Mouse (Mus musculus): ENCODE data around the gene Gm42791.
A peak's percentile ranks its signal among the peaks of the same experiment; 100 is the strongest.

The Gm42791 gene

DNA sequence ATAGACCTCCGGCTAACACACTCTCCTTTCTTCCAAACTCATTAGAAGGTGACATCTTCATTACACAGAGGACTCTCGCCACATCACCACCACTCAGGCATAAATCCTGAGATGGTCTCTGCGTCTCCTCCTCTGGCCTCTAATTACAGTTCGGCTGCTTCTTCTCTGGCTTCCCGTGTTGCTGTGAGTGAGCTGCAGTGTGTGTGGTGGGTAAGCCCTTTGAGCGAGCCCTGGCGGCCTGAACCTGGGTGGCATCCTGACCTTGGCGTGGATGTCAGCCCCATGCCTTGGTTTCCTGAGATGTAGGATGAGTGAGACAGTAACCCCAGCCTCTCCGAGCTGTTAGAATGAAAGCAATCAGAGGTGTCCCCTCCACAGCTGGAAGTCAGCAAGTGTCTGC, 46.4 kb downstream of the Gm42791 start:
- no peak for DNase-seq

DNA sequence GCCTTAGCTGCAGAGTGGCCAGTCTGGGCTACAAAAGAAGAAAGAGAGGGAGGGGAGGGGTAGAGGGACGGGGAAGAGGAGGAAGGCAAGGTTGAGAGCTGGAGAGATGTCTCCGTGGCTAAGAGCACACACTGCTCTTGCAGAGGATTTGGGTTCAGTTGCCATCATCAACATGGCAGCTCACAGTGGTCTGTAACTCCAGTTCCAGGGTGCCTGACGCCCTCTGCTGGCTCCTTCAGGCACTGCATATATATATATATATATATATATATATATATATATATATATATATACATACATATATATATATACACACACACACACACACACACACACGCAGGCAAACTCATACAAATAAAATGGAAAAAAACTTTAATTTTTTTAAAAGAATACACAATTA, 47.5 kb downstream of the Gm42791 start:
- no peak for DNase-seq

DNA sequence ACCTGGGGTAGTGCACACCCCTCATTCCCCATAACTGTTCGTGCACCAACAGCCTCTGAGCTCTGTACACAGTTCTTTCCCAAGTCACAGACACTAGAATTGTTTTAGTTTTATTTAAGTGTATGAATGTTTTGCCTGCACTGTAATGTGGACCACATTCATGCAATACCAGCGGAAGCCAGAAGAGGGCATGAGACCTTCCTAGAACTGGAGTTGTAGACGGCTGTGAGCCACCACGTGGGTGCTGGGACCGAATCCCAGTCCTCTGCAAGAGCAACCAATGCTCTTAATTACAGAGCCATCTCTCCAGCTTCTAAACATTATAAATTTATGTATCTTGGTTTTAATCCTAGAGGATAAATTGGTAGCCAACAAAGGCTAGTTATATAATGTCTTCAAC, 48.2 kb downstream of the Gm42791 start:
- DNase-seq = no peak

DNA sequence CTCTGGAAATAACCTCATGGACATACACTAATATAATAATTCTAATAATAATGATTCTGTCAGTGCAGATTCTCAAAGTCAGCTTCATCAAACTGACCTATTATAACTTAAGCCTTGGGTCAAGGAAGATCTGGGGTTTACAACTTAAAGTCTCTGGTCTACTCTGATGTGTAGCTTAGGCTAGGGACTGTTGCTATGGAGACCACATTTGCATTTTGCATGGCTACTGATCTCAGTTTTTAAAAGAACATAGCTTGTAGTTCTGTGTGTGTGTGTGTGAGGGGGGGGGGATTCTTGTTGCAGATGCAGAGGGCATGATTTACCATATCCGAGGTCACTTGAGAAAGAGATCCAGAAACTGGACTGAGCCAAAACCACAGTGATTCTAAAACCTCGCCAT, 49.2 kb downstream of the Gm42791 start:
- no peak for DNase-seq

DNA sequence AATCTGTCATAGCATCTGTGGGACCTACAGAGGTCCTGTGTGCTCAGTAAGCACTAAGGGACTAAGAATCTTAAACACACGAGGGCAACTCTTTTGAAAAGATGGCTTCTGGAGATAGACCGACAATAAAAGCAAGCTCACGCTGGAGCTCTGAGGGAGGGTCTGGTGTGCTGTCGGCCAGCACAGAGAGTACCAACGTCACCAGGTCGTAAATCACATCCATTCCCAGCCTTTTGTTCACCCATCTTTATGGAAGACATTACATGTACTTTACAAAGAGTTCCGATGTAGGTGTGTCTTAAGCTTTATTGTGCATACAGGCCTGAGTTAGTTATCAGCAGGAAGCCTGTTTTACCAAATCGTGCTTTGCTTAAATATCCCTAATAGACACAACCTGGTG, 50.9 kb downstream of the Gm42791 start:
- no peak for DNase-seq

DNA sequence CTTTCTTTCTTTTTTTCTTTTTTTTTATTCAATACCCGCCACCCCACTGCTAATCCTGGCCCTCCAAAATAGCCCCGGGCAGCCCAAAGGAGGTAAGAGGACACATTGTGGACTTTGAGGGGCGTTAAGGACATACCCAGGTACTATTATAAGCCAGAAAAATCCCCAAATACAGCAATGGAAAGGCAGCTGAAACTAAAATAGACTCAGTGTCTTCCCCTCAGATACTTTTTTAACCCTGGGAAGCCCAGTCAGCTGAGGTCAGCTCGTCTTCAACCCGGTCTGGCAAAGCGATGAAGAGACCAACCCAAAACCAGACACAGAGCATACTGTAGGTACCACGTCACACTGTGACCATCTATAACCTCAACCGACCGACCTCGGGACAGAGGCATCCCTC, 51.5 kb downstream of the Gm42791 start:
- DNase-seq = no peak

DNA sequence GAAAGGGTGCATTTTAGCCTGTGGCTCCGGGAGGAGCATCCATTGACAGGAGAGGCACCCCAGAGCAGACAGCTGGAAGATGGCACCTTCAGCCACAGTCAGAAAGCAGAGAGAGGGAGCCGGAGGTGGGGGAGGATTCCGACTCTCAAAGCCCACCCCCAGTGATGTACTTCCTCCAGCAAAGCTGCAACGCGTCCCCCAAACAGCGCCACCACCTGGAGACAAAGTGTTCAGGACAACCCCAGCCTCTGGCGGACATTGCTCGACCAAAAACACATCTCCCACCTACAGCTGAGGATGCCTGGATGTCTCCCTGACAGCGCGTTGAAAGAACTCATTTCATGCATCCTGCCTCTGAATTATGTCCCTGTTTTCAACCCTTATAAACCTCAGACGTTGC, 52.0 kb downstream of the Gm42791 start:
- DNase-seq = no peak

DNA sequence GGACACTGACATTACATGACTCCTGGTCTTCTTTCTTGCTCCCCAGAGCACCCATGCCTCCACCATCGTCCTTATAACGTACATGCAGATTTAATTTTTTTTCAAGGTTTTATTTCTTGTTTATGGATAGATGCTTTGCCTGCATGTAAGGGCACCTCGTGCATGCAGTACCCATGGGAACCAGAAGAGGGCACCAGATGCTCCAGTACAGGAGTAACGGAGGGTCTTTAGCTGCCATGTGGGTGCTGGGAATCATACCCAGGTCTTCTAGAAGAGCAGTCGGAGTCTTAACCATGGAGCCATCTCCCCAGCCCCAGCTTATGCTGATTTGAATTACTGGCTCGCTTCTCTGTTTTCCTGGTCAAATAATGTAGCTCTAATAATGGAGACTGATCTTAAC, 52.6 kb downstream of the Gm42791 start:
- no peak for DNase-seq

DNA sequence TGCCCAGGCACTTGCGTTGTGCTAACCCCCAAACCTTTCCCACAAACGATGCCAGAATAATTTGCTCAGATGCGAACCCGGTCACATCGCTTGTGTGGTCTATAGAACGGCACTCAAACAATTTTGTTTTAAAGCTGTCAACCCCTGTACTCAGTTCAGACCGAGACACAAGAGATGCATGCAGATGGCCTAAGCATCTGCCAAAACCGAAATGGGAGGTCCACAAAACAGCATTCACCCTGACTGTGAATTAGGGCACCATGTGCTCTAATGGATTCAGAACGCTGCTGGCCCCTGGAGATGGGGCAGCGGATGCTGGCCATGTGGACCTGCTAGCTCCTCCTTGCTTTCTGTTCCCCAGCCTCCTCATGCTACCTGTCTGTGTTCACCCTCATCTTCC, 53.1 kb downstream of the Gm42791 start:
- no peak for DNase-seq

DNA sequence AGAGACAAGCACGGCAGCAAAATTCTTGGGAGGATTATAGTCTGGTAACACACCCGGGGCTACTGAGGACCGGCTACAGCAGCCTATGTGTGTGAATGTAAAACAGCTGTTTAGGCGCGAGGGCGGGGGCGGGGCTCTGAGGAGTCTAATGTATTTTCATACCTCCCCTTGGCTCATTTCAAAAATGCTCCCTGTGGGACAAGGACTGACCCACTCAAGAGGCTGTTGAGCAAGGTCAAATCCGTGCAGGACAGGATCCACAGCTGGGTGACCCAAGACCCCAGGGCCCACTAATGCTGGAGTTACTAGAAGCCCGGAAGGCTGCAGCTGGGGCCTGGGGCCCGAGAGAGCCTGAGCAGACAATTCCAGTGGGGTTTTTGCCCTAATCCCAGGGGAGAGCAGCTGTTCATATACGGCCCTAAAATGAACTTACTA, 55.0 kb downstream of the Gm42791 start:
- DNase-seq = no peak

DNA sequence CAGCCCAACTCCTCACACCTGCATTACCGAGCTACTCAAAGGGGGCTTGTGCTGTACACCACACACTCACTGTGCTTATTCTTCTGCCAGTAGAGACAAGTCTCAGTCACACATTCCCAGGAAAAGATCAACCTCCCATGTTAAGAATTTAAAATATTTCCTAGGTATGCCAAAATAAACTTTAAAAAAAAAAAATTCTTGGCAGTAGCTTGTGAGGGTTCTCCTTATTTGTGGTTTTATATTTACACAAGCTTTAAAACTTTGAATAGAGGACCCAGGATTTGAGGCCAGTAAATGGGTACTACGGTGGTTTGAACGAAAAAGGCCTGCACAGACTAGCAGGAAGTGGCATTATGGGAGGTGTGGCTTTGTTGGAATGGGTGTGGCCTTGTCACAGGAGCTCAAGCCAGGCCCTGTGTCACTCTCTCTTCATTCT, 58.4 kb downstream of the Gm42791 start:
- DNase-seq = peak; percentile 61

DNA sequence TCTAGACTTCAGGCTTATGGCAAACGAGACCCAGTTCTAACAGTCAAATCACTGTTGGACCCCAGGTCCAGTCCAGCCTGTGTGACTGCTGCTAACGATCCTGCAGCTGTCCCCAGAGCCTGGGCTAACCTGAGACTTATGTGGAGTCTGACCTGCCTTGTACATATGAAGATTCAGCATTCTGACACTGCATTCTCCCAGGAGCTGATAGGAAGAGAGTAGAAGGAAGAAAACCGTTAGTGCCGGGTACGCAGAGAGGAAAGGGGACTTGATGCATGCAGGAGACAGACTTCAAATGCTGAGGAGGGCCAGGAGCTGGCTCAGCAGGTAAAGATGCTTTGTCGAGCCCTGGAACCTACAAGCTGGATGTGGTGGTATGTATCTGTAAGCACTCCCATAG, 59.1 kb downstream of the Gm42791 start:
- DNase-seq = no peak

DNA sequence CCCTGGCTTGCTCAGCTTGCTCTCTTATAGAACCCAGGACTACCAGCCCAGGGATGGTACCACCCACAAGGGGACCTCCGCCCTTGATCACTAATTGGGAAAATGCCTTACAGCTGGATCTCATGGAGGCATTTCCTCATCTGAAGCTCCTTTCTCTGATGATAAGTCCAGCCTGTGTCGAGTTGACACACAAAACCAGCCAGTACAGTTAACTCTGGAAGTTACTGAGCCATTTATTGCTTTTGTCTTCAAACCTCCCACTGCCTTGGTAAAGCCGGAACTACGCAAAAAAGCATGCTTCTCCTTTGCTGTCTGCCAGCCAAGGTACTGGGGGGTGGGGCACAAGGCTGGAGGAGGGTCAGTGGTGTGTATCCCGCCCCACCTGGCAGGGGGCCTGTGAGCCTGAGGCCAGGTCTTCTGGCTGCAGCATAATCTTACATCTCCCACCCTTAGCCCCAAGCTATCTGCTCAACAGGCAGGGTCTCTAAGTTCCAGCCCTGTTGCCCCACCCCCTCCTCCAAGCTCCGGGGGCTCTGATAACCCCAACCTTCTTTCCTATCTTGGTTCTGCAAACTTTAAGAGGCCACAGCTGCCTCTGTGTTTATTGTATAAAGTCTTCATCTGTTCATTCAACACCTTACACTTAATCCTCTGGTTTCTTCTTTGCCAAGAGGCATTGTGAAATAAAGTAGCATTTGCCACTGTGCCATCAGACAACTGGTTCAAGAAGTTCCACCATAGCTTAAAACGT, 59.7 kb downstream of the Gm42791 start:
- no peak for DNase-seq

DNA sequence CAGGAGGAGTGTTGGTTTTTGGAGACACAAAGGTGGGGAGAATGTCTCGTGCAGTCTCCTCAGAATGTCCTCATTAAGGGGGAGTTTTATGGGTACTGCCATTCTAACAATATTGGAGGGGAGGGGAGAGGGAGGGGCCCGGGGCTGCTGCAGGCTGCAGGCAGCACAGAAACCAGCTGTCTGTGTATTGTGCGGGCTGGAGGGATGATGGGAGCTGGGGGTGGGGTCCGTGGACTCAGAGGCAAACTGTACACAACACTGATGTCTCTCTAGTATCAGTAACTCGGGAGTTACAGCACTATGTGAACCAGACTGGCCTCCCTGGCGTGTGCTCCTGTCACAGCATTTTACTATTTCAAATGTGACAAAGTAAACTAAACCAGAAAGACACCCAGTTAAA, 60.5 kb downstream of the Gm42791 start:
- no peak for DNase-seq

DNA sequence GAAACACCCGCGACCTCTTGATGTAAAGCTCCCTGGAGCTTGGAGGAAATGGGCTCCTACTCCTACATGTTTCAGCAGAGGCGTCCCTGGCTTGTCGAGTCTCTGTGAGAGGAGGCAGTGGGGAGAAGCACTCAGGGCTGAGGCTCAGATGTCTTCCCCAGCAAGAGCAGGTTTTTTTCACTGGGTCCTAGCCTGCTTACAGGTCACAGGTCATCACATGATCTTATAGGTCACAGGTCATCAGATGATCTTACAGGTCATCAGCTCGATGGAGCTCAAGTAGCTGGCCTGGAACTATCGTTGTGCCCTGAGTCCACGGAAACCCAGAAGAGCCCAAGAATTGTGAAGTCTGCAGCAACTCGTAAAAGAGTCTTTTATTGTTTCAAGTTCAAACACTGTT, 61.2 kb downstream of the Gm42791 start:
- no peak for DNase-seq

DNA sequence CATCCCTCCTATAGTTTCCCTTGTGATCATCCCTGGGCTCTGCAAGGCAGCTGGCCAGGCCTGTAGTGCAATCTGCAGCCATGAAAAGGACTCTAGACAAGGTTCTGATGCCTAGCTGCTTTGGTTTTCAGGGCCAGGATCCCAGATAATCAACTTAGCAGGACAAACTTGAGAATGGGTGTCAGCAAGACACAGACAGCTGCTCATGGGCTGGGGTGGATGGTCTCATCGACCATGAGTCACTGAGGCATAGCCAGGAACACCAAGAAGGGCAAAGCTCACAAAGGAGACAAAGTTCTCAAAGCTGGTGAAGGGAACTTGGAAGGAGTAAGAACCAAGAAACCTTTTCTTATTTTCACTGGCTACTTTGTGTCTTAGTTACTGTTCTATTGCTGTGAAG, 63.6 kb downstream of the Gm42791 start:
- DNase-seq = peak; percentile 77

DNA sequence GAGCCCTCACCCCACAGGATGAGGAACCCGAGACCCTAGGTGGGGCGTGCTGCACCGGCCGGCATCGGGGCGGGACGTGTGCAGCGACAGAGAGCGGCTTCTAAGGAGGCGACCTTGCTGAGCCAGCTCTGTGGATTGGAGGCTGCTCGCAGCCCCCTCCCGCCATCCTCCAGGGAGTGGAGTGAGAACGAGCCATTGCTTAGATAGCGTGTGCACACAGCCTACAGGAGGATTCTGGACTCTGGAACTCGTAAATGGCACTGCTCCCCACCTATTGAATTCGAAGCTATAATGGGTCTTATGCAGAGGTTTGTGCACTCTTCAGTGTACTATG, 65.9 kb downstream of the Gm42791 start, which contains the start of gene Katnal1:
Gene Katnal1, minus strand, starts transcription at position 205 of the 334 bp plus-strand sequence.
- DNase-seq = no peak

DNA sequence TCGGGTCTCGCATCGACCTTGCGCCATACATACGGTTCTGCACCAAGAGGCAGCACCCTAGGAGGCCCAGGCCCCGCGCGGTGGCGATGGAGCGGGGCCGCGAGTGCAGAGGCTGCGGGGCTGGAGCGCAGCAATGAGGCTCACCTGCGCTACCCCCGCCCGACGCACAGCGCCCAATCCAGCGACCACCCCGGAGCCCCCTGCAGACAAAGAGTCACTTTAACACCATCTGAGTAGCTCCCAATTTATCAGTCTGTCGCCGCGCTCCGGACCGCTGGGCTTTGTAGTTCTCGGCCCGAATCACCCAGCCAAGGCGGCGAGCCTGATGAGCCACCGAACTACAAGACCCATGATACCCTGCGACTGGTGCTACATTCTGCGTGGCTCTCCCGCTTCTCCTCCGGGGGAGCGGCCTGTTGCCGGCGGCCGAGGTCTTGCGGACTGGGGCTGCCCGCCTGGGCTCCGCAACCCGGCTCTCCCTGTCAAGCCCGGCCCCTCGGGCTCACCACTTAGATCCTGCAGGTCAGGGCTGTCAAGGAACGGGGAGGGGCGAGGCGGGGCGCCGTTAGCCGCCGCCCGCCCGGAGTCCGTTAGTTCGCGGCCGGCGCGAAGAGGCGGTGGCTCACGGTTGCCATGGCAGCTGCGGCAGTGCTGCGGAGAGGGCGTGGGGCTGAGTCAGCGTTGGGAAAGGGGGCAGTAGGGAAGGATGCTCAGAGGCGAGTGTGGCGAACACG, 66.4 kb downstream of the Gm42791 start:
- DNase-seq = peak; percentile 95

DNA sequence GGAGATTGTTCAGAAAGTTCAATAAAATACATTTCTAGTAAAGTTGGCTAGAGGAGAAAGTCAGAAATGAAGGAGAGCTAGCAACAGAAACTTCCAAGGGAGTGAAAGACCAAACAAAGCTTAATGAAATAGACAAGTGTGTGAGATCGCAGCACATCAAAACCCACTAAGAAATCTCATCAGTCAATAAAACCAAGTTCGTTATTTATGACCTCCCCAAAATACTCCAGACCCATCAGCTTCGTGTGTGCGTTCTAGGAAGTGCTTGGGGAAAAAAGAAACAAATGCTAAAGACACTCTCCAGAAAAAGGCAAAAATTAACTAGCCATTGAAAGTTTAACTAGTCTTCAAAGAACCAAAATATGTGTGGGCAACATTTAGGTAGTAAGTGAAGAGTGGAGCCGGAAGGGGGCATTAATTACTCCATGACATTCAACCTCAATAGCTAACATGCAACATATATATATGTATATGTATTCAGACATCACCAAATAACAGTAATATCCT, 67.2 kb downstream of the Gm42791 start:
- DNase-seq = no peak

DNA sequence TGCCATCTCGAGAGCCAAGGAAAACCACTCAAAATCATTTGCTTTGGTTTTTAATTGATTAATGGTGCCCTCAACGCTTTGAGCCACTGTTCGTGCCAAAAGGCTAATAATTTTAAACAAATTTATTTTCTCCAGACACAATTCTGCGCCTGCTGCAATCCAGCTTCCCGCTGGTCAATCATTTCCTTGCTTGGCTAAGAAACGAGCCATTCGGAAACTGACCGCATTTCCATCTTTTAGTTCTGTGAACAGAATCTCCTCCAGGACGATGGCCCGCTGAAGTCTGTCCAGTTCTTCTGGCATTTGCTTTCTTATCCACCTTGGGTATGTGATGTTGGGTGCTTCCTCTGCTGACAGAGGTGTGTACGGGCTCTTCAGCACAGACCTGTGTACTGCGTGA, 70.4 kb downstream of the Gm42791 start:
- no peak for DNase-seq

DNA sequence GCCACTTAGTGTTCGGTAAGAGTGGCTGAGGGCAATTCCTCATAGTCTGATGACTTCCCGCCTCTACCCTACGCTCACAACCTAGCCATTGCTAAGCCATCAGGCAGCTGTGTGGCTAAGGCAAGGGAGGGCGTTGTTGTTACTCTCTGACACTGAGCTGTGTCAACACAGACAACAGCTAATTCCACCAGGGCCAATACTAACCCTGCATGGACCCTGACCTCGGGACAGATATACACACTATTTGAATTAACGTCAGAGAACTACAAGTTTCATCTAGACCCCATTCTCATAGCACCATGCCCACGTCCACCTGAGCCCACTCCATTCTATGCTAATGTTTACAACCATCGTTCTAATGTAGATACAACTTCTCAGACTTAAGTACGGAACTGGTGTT, 70.9 kb downstream of the Gm42791 start:
- no peak for DNase-seq

DNA sequence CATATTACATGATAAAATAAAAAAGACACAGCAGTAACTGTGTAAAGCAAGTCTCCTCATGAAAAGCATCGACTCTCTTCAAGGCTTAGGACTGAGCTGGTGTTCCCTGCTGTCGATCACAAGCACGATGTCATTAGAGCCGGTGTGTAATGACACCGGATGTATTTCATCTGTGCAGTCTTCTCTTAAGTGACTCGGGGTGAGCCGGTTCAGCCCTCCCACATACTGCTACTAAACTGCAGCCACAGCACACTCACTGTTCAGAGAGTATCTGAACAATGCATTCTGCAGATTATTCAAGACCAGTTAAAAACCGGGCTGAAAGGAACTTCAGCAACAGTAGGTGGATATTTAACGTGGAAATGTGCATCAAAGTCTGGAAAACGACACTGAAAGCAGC, 71.5 kb downstream of the Gm42791 start:
- DNase-seq = no peak

DNA sequence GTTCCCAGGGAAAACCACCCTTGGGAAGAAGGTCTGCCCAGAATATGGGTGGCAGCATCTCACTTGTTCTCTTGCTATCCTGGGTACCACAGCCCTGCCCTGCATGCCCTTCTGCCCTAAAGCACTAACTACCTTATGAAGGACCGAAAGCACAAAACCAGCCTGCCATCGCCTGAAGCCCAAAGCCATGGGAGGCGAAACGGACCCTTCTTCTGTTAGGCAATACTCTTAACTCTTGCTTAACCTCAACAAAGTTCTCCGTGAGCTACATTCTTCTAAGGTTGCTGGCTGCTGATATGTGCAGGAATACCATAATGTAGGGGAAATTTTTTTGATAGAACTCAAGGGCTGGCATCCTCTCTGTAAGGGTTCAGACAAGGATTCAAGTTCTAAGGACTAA, 72.2 kb downstream of the Gm42791 start:
- no peak for DNase-seq

DNA sequence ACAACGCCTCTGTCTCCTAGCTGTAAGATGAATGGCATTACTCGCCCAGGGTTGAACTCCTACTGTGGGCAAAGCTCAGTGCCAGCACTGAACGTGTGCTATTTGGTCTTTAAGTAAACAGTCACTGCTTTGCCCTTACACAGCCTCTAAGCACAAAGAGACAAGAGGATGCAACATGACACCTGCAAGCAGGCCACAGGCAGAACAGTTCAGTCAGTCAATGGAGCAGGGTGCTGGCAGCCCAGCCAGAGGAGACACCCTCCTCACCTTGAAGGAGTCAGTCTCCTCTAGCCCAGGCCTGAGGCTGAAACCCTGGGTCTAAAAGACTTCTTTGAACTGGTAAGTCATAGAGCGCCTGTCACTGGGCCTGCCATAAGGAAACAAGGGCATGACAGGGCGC, 76.9 kb downstream of the Gm42791 start:
- DNase-seq = no peak

DNA sequence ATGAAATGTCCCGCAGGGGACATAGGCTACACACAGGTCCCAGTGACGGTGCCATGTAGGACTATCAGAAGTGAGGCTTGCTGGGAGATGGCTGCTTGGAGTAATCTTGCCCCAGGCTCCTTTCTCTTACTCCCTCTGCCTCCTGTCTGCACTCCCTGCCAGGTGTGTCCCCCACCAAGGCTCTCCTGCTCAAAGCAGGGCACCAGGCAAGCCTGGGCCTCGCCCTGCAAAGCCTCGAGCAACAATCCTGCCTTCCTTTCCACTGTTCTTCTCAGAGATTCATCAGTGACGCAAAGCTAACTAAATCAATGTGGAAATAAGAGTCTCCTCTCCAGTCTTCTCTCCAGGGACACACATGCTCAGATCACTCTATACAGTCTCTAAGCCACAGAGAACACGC, 78.2 kb downstream of the Gm42791 start:
- DNase-seq = no peak
